Mouse (Mus musculus) forebrain, embryonic 15.5 days (tissue): ENCODE measurements at regions not wholly inside any gene's neighbourhood (a gene's known extent, or its start where the extent isn't known, plus 50 kb on each side); places are given as distances from the start of the nearest gene placed in this dataset.

Experiments used
- ATAC-seq: fragments of 200-750 bp; cut with Nextera tagmentation; replicated peaks from 2 replicates; pipeline ENCODE4 v1.8.0; 2017; ENCODE audit warnings: mild to moderate bottlenecking, moderate TSS enrichment, moderate library complexity
- H3K27ac ChIP-seq: fragments of 300-500 bp; sonication (generic); replicated peaks from 2 replicates; pipeline ENCODE4 v1.5.1; 2015; ENCODE audit warnings: mild to moderate bottlenecking, inconsistent platforms
- H3K27me3 ChIP-seq: fragments of 300-500 bp; sonication (generic); 2 replicates; pipeline ENCODE4 v1.6.1; 2015; ENCODE audit warnings: inconsistent platforms
- H3K36me3 ChIP-seq: fragments of 300-500 bp; sonication (generic); 2 replicates; pipeline ENCODE4 v1.6.1; 2015; ENCODE audit warnings: mild to moderate bottlenecking, inconsistent platforms
- H3K4me1 ChIP-seq: fragments of 300-500 bp; sonication (generic); 2 replicates; pipeline ENCODE4 v1.6.1; 2015; ENCODE audit warnings: inconsistent platforms
- H3K4me2 ChIP-seq: fragments of 300-500 bp; sonication (generic); replicated peaks from 2 replicates; pipeline ENCODE4 v1.6.1; 2015; ENCODE audit warnings: mild to moderate bottlenecking, inconsistent platforms
- H3K4me3 ChIP-seq: fragments of 300-500 bp; sonication (generic); 2 replicates; pipeline ENCODE4 v1.5.1; 2015; ENCODE audit warnings: mild to moderate bottlenecking, inconsistent platforms
- H3K9ac ChIP-seq: fragments of 300-500 bp; sonication (generic); replicated peaks from 2 replicates; pipeline ENCODE4 v1.6.1; 2015; ENCODE audit warnings: mild to moderate bottlenecking, inconsistent platforms
- H3K9me3 ChIP-seq: fragments of 300-500 bp; sonication (generic); 2 replicates; pipeline ENCODE4 v1.6.1; 2016; ENCODE audit warnings: inconsistent platforms
- WGBS: fragments of 180-500 bp; shearing (Covaris S2); methylation state at CpG from one replicate; pipeline ENCODE4 v1.1.7; 2015; ENCODE audit warnings: mixed read lengths; 5-methylcytosine and 5-hydroxymethylcytosine counted together

DNA sequence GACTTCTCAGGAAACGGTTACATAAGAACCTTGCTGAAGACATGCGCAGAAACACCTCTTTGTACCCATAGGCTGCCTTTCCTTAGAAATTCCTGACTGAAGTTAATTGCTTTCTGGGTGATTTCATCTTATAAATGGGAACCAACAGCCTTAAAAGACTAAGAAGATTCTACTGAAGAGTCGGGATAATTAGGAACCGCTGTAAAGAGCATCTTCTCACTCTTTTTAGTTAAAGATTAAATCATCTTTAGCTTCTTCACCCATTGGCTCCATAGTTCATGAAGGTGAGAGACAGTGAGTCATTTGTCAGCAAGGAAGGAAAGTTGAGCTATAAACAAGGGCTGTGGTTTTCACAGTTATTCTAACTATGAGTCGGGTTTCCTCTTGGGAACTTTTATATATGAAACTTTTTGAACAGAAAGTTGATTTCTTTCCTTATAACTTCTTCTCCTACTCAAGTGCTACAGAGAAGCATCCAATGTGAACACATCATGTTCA is 93.1 kb downstream of the Car2 start:
- no peaks in the 10 kb centered on the region for H3K27me3 ChIP-seq
- H3K9ac ChIP-seq: no peak overlapping the region
- H3K4me1 ChIP-seq: no peaks in the 10 kb centered on the region
- no peak for ATAC-seq
- no peak overlapping the region for H3K27ac ChIP-seq
- H3K4me3 ChIP-seq: no peak overlapping the region
- WGBS: 19% methylated on average over 5 of the region's 5 CpGs
- H3K9me3 ChIP-seq: no peaks in the 10 kb centered on the region
- H3K4me2 ChIP-seq: no peak overlapping the region
- H3K36me3 ChIP-seq: no peaks in the 10 kb centered on the region

DNA sequence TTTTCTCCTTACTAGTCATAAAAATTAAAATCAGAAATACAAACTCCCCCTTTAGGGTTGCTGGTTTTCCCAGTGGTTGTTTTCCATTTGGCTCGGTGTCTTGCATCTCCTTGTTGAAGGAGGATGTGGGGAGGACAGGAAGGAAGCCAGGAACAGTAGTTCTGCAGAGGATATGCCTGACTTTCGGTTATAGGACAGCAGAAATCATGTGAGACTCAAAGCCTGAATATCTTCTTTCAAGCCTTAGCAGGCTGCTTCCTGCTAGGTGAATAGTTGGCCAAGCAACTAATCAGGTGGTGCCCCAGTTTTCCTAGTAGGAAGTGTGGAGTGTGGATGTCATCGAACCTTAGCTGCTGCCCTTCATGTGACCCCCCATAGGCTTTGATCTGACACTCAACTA is 103.6 kb downstream of the Car2 start:
- Histone ChIP-seq H3K9me3 (no peaks in the 10 kb centered on the region), H3K36me3 (no peaks in the 10 kb centered on the region), H3K4me2 (no peak overlapping the region), H3K4me1 (no peaks in the 10 kb centered on the region), H3K27ac (no peak overlapping the region), H3K4me3 (no peak overlapping the region), H3K9ac (no peak overlapping the region), H3K27me3 (no peaks in the 10 kb centered on the region)
- no peak for ATAC-seq
- 86% methylated on average over 3 of the region's 3 CpGs for WGBS

DNA sequence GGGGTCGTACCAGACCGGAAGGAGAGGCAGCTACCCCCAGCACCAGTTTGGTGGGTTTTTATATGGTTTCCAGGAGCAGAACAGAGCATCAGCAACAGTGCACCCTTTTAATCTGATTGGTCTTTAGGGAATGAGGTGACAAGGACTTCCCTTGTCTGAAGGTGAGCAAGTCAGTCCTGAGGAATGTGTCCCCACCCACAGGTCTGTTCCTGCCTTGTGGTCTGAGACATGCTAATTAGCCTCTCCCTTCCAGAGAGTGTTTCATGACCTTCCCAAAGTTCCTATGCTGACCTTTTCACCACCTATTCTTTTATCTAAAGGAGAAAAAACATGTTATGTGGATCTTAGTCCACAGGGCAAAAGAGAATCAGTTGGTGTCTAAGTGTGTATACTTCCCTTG is 107.9 kb downstream of the Car2 start:
- Histone ChIP-seq H3K36me3 (no peaks in the 10 kb centered on the region), H3K4me2 (no peak overlapping the region), H3K4me3 (no peak overlapping the region), H3K4me1 (no peaks in the 10 kb centered on the region), H3K27ac (no peak overlapping the region), H3K9ac (no peak overlapping the region), H3K27me3 (no peaks in the 10 kb centered on the region), H3K9me3 (no peaks in the 10 kb centered on the region)
- 88% methylated on average over 2 of the region's 2 CpGs for WGBS
- no peak for ATAC-seq

DNA sequence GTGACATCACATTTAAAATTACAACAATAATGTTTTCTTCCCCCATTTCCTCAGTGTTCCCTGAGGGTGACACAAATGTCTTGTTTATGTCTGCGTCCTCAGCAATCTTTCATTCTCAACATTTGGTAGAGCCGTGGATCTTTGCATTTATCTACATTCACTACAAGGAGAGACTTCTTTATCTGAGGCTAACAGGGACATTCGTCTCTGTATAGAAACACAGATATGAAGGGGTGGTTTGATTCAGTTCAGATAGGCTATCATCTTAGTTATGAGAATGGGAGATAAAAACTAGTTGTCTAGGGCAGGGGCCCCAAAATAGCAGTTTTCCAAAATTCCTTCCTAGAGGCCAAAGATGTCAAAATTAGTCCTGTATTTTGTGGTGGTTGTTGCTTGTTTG is 111.2 kb downstream of the Car2 start:
- Histone ChIP-seq H3K4me3 (no peak overlapping the region), H3K4me1 (no peaks in the 10 kb centered on the region), H3K27me3 (no peaks in the 10 kb centered on the region), H3K27ac (no peak overlapping the region), H3K9me3 (no peaks in the 10 kb centered on the region), H3K4me2 (no peak overlapping the region), H3K36me3 (no peaks in the 10 kb centered on the region), H3K9ac (no peak overlapping the region)
- ATAC-seq: no peak
- 92% methylated on average over 3 of the region's 3 CpGs for WGBS

DNA sequence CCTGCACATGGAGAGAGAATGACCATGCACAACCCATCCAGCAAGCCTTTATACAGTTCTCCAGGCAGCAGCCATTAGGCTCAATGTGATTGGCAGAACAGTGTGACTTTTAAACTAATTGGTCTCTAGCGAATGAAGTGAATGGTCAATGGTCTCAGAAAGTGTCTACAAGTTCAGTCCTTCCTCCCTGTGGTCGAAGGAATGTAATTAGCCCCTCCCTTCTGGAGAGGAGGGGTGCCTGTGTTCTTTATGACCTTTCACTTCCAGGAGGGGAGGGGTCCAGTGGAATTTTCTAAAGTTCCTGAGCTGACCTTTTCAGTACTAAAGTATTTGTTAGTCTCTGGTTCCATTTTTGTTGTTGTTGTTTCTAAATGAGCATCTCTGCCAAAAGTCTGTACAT is 112.4 kb downstream of the Car2 start:
- Histone ChIP-seq H3K9me3 (no peaks in the 10 kb centered on the region), H3K36me3 (no peaks in the 10 kb centered on the region), H3K4me3 (no peak overlapping the region), H3K4me2 (no peak overlapping the region), H3K27me3 (no peaks in the 10 kb centered on the region), H3K27ac (no peak overlapping the region), H3K4me1 (no peaks in the 10 kb centered on the region), H3K9ac (no peak overlapping the region)
- ATAC-seq: no peak
- 27% methylated on average over 2 of the region's 2 CpGs for WGBS

DNA sequence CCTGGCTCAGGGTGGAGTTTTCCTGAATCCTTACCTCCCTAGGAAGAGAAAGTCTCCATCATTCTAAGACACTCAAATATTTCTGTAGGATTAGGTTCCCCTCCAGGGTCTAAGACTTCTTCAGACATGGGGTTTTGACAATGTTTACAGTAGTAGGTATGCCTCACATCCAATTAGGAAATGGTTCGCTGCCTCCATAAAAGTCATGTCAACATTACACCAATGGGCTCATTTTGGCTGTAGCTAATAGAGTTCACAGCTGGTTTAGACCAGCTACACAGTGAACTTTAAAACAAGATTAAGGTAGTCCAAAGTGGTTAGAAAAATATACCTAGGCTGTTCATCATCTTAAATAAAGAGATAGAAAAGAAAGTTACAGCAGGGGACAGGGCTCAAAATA is 113.3 kb downstream of the Car2 start:
- WGBS: 76% methylated on average over 1 of the region's 1 CpGs
- no peak for ATAC-seq
- H3K9me3 ChIP-seq: no peaks in the 10 kb centered on the region

DNA sequence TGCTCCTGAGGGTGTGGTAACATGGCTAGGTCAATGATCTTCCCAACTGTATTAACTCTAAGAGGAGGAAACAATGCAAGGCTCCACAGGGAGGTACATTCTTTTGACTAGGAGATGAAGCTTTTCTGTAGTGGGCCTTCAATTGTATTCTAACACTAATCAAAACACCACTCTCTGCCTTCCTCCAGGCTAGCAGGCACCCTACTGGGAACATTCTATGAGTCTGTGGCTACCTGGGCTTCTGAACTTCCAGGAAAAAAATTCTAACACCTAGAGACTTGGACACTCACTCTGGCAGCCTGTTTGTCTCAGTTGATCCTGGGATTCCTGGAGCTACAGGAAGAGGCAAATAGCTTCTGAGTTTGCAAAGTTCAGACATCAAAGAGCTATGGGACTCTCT is 113.8 kb downstream of the Car2 start:
- Histone ChIP-seq H3K9ac (no peak overlapping the region), H3K4me2 (no peak overlapping the region), H3K27me3 (no peaks in the 10 kb centered on the region), H3K4me3 (no peak overlapping the region), H3K27ac (no peak overlapping the region), H3K4me1 (no peaks in the 10 kb centered on the region), H3K36me3 (no peaks in the 10 kb centered on the region), H3K9me3 (no peaks in the 10 kb centered on the region)
- ATAC-seq: no peak

More for the DNA sequence above, 113.3 kb downstream of the Car2 start:
- Histone ChIP-seq H3K4me3 (no peak overlapping the region), H3K27me3 (no peaks in the 10 kb centered on the region), H3K4me1 (no peaks in the 10 kb centered on the region), H3K4me2 (no peak overlapping the region), H3K36me3 (no peaks in the 10 kb centered on the region), H3K9ac (no peak overlapping the region), H3K27ac (no peak overlapping the region)

DNA sequence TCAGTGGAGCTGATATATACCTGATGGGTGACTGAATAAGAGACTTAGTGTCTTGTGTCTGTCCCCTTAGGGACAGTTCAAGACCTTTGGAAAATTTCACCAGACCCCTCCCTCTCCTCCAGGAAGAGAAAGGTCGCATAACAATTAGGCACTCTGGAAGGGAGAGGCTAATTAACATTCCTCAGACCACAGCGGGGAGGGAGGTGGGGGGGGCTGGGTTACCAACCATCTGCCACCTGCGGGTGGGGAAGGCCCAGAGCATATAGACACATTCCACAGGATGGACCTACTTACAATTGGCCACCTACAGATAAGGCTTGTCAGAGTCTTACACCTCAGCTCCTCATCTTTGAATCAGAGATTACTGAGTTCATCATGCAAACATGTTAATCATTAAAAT is 114.6 kb downstream of the Car2 start:
- no peak overlapping the region for H3K9ac ChIP-seq
- no peaks in the 10 kb centered on the region for H3K9me3 ChIP-seq
- H3K4me2 ChIP-seq: no peak overlapping the region
- H3K36me3 ChIP-seq: no peaks in the 10 kb centered on the region
- H3K4me3 ChIP-seq: no peak overlapping the region
- H3K4me1 ChIP-seq: no peaks in the 10 kb centered on the region
- no peaks in the 10 kb centered on the region for H3K27me3 ChIP-seq
- 11% methylated on average over 3 of the region's 3 CpGs for WGBS
- no peak overlapping the region for H3K27ac ChIP-seq
- ATAC-seq: no peak

DNA sequence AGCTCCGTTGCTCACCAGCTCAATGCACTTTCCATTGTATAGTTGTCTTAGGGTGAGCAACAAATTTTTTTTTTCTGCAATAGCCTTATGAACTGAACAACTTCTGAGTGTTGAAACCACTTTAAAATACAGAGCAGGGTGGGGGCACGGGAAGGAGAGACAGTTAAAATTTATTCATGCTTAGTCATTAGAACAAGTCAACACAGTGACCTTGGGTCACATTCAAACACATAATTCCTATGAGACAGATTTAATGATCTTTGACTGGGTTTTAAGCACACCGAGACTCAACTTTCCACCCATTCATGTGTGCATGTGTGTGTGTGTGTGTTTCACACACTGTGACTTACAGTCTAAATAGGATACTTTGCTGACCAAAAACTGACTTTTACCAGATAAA is 121.7 kb downstream of the Car2 start:
- Histone ChIP-seq H3K27ac (no peak overlapping the region), H3K9me3 (no peaks in the 10 kb centered on the region), H3K27me3 (no peaks in the 10 kb centered on the region), H3K4me1 (no peaks in the 10 kb centered on the region), H3K4me3 (no peak overlapping the region), H3K36me3 (no peaks in the 10 kb centered on the region), H3K4me2 (no peak overlapping the region), H3K9ac (no peak overlapping the region)
- ATAC-seq: no peak
- WGBS: 90% methylated on average over 3 of the region's 3 CpGs

DNA sequence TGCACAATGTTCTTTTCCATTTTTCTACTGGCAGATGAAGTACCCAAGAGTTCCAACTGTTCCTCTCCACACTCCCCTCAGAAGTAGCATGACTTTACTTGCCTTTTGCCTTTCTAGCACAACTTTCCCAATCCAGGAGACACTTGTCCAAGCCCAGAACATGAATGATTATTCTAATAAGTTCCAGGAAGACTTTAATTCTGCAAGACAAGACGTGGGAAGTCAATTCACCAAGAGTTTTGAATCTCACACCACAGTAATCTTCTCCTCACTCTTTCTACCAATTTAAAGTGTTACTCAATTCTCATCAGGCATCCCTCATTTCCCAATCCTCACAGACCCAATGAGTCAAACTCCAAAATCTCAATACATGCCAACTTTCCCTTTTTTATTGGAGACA is 122.4 kb downstream of the Car2 start:
- Histone ChIP-seq H3K4me1 (no peaks in the 10 kb centered on the region), H3K27ac (no peak overlapping the region), H3K36me3 (no peaks in the 10 kb centered on the region), H3K27me3 (no peaks in the 10 kb centered on the region), H3K9ac (no peak overlapping the region), H3K9me3 (no peaks in the 10 kb centered on the region), H3K4me3 (no peak overlapping the region), H3K4me2 (no peak overlapping the region)
- WGBS: 76% methylated on average over 1 of the region's 1 CpGs
- ATAC-seq: no peak

DNA sequence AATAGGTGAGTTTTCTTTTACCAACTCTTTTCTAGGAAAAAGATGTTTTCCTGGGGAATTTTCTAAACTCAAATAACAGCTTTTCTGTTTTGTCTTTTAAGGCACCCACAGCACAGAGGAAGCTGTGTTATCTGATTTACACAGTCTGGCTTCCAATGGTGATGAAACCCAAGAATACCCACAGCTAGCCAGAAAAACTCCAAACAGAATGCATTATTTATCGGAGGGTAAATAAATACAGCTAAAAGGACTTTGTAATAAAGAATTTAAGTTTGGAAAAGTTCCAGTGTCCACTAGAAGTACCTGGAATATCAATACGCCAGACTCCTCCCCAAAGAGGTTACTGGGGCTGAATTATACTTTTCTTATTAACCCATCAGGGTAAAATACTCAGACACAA is 123.7 kb downstream of the Car2 start:
- Histone ChIP-seq H3K9ac (no peak overlapping the region), H3K27me3 (no peaks in the 10 kb centered on the region), H3K4me3 (no peak overlapping the region), H3K9me3 (no peaks in the 10 kb centered on the region), H3K36me3 (no peaks in the 10 kb centered on the region), H3K4me1 (no peaks in the 10 kb centered on the region), H3K4me2 (no peak overlapping the region), H3K27ac (no peak overlapping the region)
- 90% methylated on average over 2 of the region's 2 CpGs for WGBS
- ATAC-seq: no peak

DNA sequence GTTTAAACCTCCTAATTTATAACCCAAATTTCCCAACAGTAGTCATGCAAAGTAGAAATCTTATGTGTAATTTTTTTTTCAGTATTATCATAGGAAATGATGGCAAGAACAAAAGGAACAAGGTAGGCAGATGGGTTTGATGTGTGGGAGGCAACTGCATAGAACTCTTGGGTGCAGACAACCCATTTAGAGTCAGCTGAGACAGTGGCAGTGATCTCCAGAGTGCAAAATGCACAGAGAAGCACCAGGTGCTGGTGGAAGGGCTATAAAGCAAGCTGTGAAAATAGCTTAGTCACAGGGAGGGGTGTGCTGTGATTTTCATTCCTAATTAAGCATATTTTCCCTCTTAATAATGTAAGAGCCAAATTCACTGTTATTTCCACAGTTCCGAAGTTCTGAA is 130.5 kb downstream of the Car2 start:
- no peaks in the 10 kb centered on the region for H3K27me3 ChIP-seq
- no peaks in the 10 kb centered on the region for H3K4me1 ChIP-seq
- H3K27ac ChIP-seq: no peak overlapping the region
- H3K4me3 ChIP-seq: no peak overlapping the region
- H3K9me3 ChIP-seq: no peaks in the 10 kb centered on the region
- no peak for ATAC-seq
- H3K9ac ChIP-seq: no peak overlapping the region
- H3K4me2 ChIP-seq: no peak overlapping the region
- WGBS: 23% methylated on average over 1 of the region's 1 CpGs
- no peaks in the 10 kb centered on the region for H3K36me3 ChIP-seq

DNA sequence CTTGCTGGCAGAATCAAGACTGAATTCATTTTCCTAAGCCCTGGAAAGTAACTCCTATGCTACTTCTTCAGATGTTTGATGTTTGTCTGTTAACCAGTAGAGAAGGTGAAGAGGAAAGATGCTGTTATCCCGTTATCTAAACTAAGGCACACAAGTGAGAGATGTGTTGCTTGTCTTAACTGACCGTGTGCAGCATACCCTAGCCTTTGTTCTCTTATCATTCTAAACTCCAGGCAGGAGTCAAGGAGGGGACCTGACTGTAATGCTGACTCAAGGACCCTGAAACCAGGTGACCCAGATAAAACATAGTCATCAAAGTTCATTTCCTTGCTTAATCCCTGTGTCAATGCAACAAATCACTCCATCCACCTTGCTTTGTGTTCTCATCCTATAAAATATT is 136.7 kb downstream of the Car2 start:
- WGBS: 80% methylated on average over 2 of the region's 2 CpGs
- no peak for ATAC-seq
- H3K9me3 ChIP-seq: no peaks in the 10 kb centered on the region

More for the DNA sequence above, 136.7 kb downstream of the Car2 start:
- no peak overlapping the region for H3K4me3 ChIP-seq
- no peak overlapping the region for H3K4me2 ChIP-seq
- no peaks in the 10 kb centered on the region for H3K4me1 ChIP-seq
- no peaks in the 10 kb centered on the region for H3K27me3 ChIP-seq
- H3K9ac ChIP-seq: no peak overlapping the region
- no peak overlapping the region for H3K27ac ChIP-seq
- no peaks in the 10 kb centered on the region for H3K36me3 ChIP-seq
